Mouse (Mus musculus) liver, adult 2 months (tissue): Measurements from ENCODE around the gene Tmem209.

Experiments used
- CTCF ChIP-seq: fragments of 200-500 bp; IDR thresholded peaks from 2 replicates; pipeline ENCODE4 v1.5.1; 2011; ENCODE audit warnings: low read depth, low read length, control low read depth
- POLR2A ChIP-seq: fragments of 200-500 bp; IDR thresholded peaks from 2 replicates; pipeline ENCODE4 v1.6.1; 2011; ENCODE audit warnings: low read length, control low read depth; ENCODE audit not compliant: insufficient read depth; ENCODE audit errors: extremely low read depth

- TF ChIP-seq POLR2A (no peak), CTCF (no peak)
Measured at GRCm38 (mm10) chr6:30477784-30478183, 31.8 kb downstream of the Tmem209 start.
